Mouse (Mus musculus): ENCODE measurements at regions not wholly inside any gene's neighbourhood (a gene's known extent, or its start where the extent isn't known, plus 50 kb on each side); places are given as distances from the start of the nearest gene placed in this dataset.

GRCm38 (mm10) chr6:105389192-105389591, 288.3 kb upstream of the Cntn4 start:
- no peak for DNase-seq (ENCODE audit: low spot score in 2 of 2)

- DNase-seq (ENCODE audit: low spot score in 2 of 2), result no peak
Measured at GRCm38 (mm10) chr6:105398315-105398714, 279.1 kb upstream of the Cntn4 start.

- no peak for DNase-seq (ENCODE audit: low spot score in 2 of 2)
Measured at GRCm38 (mm10) chr6:105417551-105417950, 259.9 kb upstream of the Cntn4 start.

GRCm38 (mm10) chr6:105447208-105447607, 230.3 kb upstream of the Cntn4 start:
- DNase-seq (ENCODE audit: low spot score in 2 of 2), result no peak

- DNase-seq (ENCODE audit: low spot score in 2 of 2), result peak in 1 of 2 experiments; percentile 7
Measured at GRCm38 (mm10) chr6:105483388-105483787, 194.1 kb upstream of the Cntn4 start.

GRCm38 (mm10) chr6:105493308-105493707, 184.2 kb upstream of the Cntn4 start:
- DNase-seq (ENCODE audit: low spot score in 2 of 2), result no peak

Small RNAs in the stretch of these regions (microRNA-seq; reads per million reads assigned to microRNA genes)
- 0 reads per million in 2 experiments for gene Gm25570

All from layer of hippocampus, postnatal 14 days (tissue).